In the genomic region with DNA sequence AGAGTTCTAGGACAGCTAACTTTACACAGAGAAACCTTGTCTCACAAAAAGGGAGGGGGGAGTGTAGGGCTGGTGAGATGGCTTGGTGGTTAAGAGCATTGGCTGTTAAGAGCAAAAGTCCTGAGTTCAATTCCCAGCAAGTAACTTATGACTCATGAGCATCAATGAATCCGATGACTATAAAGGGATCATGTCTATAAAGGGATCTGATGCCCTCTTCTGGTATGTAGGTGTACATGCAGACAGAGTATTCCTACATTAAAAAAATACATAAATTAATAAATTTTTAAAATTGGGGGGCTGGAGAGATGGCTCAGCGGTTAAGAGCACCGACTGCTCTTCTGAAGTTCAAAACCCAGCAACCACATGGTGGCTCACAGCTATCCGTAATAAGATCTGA, we compare ENCODE assay signal across 1 mouse cellular context.
A peak's percentile ranks its signal among the peaks of the same experiment; 100 is the strongest.
TF ChIP-seq lines count a peak whose summit lies in the region.

No protein-coding gene starts in this region.

TF ChIP-seq in MEL, 35 proteins besides CTCF, POLR2A, EP300 and RAD21 (continued from another document):
- TF ChIP-seq ELF1 (IDR thresholded peaks at IDR 0.05; ENCODE audit: low read depth, low read length) (no peak), MEF2A (IDR thresholded peaks at IDR 0.05; ENCODE audit: extremely low read depth, insufficient replicate concordance, low read depth, low read length, poor library complexity, severe bottlenecking) (no peak), MAFK (IDR thresholded peaks at IDR 0.05; ENCODE audit: borderline replicate concordance, low read depth, low read length) (no peak), MAX (IDR thresholded peaks at IDR 0.05; ENCODE audit: low read length) (no peak), ZNF384 (IDR thresholded peaks at IDR 0.05; ENCODE audit: low read depth, low read length) (peak; percentile 40; the same call in 1 of the 2 replicates), GABPA (IDR thresholded peaks at IDR 0.05; ENCODE audit: low read depth, low read length) (no peak), RCOR1 (IDR thresholded peaks at IDR 0.05; ENCODE audit: low read depth, low read length) (no peak), E2F4 (IDR thresholded peaks at IDR 0.05; ENCODE audit: borderline replicate concordance, low read depth, low read length) (no peak)
TF ChIP-seq in MEL: peak in this region for 3.
